Mouse (Mus musculus): Measurements from ENCODE around the gene Dpm3.

GRCm38 (mm10) chr3:89300071-89300470 is 40.9 kb downstream of the Dpm3 start:
- TF ChIP-seq EP300 (optimal IDR thresholded peaks at IDR 0.05): no peak
- no peak for TF ChIP-seq CTCF (IDR thresholded peaks at IDR 0.05; ENCODE audit: low read depth)
